Mouse (Mus musculus): ENCODE measurements around the gene Nudt2. TPM values are rescaled to one million over a fixed set of nuclear protein-coding genes. Genes with fewer than 3 reads are reported as not detected.

Nudt2 gene
- polyA plus RNA-seq, 1 experiment from 2014 or later: 82.6 TPM

DNA sequence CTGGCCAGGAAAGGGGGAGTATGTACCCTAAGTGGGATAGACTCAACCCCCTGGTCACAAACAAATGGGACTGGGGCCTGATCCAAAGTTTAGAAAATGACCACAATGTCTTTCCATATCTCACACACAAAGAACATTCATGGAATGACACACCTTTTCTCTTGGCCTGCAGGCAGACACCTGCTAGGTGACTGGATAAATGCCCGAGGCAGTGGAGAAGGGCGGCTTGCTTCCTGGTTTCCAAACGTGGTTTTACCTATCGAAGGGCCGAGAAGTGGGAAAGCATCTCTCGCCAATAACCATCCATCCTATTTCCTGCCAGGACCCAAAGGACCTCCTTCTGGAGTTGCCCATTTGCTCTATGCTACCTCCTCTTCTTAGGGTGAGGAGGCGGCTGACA is 28.0 kb downstream of the Nudt2 start:
- WGBS: 90% methylated on average over 7 of the region's 7 CpGs
- H3K9me3 ChIP-seq (ENCODE audit: control insufficient read depth, low read length): no peaks in the 10 kb centered on the region
- H3K4me1 ChIP-seq (replicated peaks; ENCODE audit: control insufficient read depth, insufficient read depth, low read length): peaks cover 4% of the 10 kb centered on the region; the same call in 1 of the 2 replicates
- H3K27me3 ChIP-seq (ENCODE audit: control insufficient read depth, insufficient read depth, low read length): peaks cover 16% of the 10 kb centered on the region
- H3K4me3 ChIP-seq (replicated peaks; ENCODE audit: low read length): no peak overlapping the region
- DNase-seq (ENCODE audit: low spot score): no peak
- H3K4me2 ChIP-seq (replicated peaks): no peak overlapping the region
- no peaks in the 10 kb centered on the region for H3K36me3 ChIP-seq (replicated peaks; ENCODE audit: control insufficient read depth, insufficient read depth)
- no peak for ATAC-seq (ENCODE audit: low FRiP score)
- H3K9ac ChIP-seq: no peak overlapping the region
- no peak overlapping the region for H3K27ac ChIP-seq

DNA sequence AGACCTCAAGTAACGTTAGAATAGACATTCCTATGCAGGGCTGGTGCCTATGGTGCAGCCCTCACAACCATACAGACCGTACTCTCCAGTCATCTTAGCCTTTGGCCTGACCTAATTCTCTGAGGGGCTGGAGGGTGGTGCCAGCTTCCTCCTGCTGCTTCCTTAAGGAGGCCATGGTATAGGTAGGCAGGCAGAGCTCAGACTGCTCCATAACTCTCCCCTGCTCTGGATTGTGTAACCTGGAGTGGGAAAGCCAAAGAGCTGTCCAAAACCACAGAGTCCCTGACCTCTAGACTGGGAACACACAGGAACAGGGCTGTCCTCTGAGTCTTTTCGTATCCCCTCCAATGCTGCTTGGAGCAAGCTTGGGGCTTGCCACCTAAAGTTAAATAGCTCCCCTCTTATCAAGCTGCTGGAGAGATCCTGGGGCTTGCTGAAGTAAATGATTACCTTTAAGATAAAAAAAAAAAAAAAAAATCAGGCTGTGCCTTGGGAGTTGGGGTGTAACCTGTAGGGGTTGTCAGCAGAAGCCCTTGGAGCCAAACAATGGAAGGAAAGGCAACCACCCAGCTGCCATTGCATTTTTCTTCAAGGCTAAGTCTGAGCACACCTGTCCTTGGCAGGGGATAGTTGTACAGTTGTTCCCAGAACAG is 28.6 kb downstream of the Nudt2 start:
- H3K27ac ChIP-seq: no peak overlapping the region
- H3K4me2 ChIP-seq (replicated peaks): no peak overlapping the region
- DNase-seq (ENCODE audit: low spot score): no peak
- no peaks in the 10 kb centered on the region for H3K36me3 ChIP-seq (replicated peaks; ENCODE audit: control insufficient read depth, insufficient read depth)
- peaks cover 8% of the 10 kb centered on the region; the same call in 1 of the 2 replicates for H3K4me1 ChIP-seq (replicated peaks; ENCODE audit: control insufficient read depth, insufficient read depth, low read length)
- H3K9ac ChIP-seq: no peak overlapping the region
- H3K9me3 ChIP-seq (ENCODE audit: control insufficient read depth, low read length): no peaks in the 10 kb centered on the region
- 70% methylated on average over 3 of the region's 3 CpGs for WGBS
- no peak for ATAC-seq (ENCODE audit: low FRiP score)
- H3K27me3 ChIP-seq (ENCODE audit: control insufficient read depth, insufficient read depth, low read length): peaks cover 23% of the 10 kb centered on the region
- no peak overlapping the region for H3K4me3 ChIP-seq (replicated peaks; ENCODE audit: low read length)

DNA sequence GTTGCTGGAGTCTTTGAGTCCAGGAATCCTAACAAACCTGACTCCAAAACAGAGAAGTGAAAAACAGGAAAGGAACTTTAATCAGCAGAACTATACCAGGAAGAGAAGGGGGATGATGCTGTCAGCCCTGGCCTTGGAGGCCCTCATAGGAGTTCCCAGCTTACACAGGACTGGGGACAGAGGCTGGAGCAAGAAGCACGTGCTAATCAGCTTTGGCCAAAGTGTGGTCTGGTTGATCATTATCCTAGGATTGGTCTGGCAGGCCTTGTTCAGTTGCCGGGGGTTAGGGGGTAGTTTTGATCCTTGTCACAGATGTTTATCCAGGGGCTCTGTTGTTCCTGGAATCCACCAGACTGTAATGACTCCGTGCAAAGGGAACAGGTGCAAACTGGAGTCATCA is 29.4 kb downstream of the Nudt2 start:
- Histone ChIP-seq H3K36me3 (replicated peaks; ENCODE audit: control insufficient read depth, insufficient read depth) (no peaks in the 10 kb centered on the region), H3K4me3 (replicated peaks; ENCODE audit: low read length) (no peak overlapping the region), H3K4me1 (replicated peaks; ENCODE audit: control insufficient read depth, insufficient read depth, low read length) (peaks cover 11% of the 10 kb centered on the region; the same call in 1 of the 2 replicates), H3K9me3 (ENCODE audit: control insufficient read depth, low read length) (no peaks in the 10 kb centered on the region), H3K9ac (no peak overlapping the region), H3K27me3 (ENCODE audit: control insufficient read depth, insufficient read depth, low read length) (peaks cover 31% of the 10 kb centered on the region), H3K27ac (no peak overlapping the region), H3K4me2 (replicated peaks) (no peak overlapping the region)
- WGBS: 42% methylated on average over 3 of the region's 3 CpGs
- no peak for ATAC-seq (ENCODE audit: low FRiP score)
- DNase-seq (ENCODE audit: low spot score): no peak

DNA sequence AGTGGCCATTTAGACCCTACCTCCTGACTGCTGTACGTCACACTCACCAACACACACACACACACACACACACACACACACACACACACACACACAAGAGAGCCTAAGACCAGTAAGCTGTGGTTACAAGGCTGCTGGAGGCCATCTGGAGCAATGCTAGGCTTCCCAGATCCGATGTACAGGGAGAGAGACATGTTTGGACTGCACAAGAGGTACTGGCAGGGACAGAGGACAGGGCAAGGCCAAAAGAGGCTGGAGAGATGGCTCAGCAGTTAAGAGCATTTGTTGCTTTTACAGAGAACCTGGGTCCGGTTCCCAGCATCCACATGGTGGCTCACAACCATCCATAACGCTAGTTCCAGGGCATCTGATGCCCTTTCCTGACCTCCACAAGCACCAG is 30.1 kb downstream of the Nudt2 start:
- Histone ChIP-seq H3K36me3 (replicated peaks; ENCODE audit: control insufficient read depth, insufficient read depth) (no peaks in the 10 kb centered on the region), H3K9ac (no peak overlapping the region), H3K4me2 (replicated peaks) (no peak overlapping the region), H3K9me3 (ENCODE audit: control insufficient read depth, low read length) (no peaks in the 10 kb centered on the region), H3K27ac (no peak overlapping the region), H3K4me1 (replicated peaks; ENCODE audit: control insufficient read depth, insufficient read depth, low read length) (peaks cover 13% of the 10 kb centered on the region; the same call in 1 of the 2 replicates), H3K27me3 (ENCODE audit: control insufficient read depth, insufficient read depth, low read length) (peaks cover 38% of the 10 kb centered on the region), H3K4me3 (replicated peaks; ENCODE audit: low read length) (no peak overlapping the region)
- 84% methylated on average over 4 of the region's 4 CpGs for WGBS
- no peak for DNase-seq (ENCODE audit: low spot score)
- ATAC-seq (ENCODE audit: low FRiP score): no peak

DNA sequence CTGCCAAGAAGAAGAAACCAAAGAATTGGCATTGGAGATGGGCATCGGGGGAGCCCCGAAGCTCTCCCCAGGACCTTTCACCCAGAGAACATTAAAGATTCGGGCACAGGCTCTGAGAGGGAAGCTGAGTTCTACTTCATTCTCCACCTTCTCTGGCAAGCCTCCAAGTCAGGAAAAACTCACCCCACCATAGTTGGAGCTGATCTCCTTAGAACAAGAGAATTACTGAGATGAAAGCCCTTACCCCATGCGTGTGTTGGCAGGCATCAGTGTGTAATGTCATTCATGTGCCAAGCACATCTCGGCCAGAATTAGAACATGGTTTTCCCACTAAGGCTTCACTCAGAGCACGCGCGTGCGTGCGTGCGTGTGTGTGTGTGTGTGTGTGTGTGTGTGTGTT is 30.9 kb downstream of the Nudt2 start:
- WGBS: 70% methylated on average over 11 of the region's 11 CpGs
- Histone ChIP-seq H3K27ac (no peak overlapping the region), H3K27me3 (ENCODE audit: control insufficient read depth, insufficient read depth, low read length) (peaks cover 45% of the 10 kb centered on the region), H3K4me2 (replicated peaks) (no peak overlapping the region), H3K4me3 (replicated peaks; ENCODE audit: low read length) (no peak overlapping the region), H3K4me1 (replicated peaks; ENCODE audit: control insufficient read depth, insufficient read depth, low read length) (peaks cover 13% of the 10 kb centered on the region; the same call in 1 of the 2 replicates), H3K9ac (no peak overlapping the region), H3K9me3 (ENCODE audit: control insufficient read depth, low read length) (no peaks in the 10 kb centered on the region), H3K36me3 (replicated peaks; ENCODE audit: control insufficient read depth, insufficient read depth) (no peaks in the 10 kb centered on the region)
- DNase-seq (ENCODE audit: low spot score): peak; percentile 52
- ATAC-seq (ENCODE audit: low FRiP score): peak; percentile 36; the same call in 1 of the 2 replicates

DNA sequence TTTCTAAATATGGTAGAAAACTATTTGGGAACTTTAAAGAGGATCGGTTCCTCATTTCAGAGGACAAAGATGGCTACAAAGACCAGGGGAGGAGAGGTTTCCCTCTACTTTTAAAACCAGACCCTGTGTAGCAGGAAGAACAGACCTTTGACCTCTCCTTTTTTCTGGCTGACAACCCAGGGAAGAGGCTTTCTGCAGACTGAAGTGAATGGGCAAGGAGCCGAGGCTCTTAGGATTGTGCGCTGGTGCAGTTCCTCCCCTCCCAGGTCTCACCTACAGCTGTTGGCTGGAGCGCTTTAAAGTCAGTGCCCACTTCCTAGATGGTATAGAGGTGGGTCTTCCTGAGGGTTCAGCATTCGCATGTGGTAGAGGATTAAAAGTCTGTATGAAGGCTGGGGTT is 32.1 kb downstream of the Nudt2 start:
- Histone ChIP-seq H3K4me2 (replicated peaks) (peak overlapping the region; percentile 52), H3K27ac (no peak overlapping the region), H3K9ac (no peak overlapping the region), H3K4me1 (replicated peaks; ENCODE audit: control insufficient read depth, insufficient read depth, low read length) (peaks cover 17% of the 10 kb centered on the region; the same call in 1 of the 2 replicates), H3K27me3 (ENCODE audit: control insufficient read depth, insufficient read depth, low read length) (peaks cover 56% of the 10 kb centered on the region), H3K4me3 (replicated peaks; ENCODE audit: low read length) (no peak overlapping the region), H3K36me3 (replicated peaks; ENCODE audit: control insufficient read depth, insufficient read depth) (no peaks in the 10 kb centered on the region), H3K9me3 (ENCODE audit: control insufficient read depth, low read length) (no peaks in the 10 kb centered on the region)
- no peak for ATAC-seq (ENCODE audit: low FRiP score)
- 42% methylated on average over 5 of the region's 5 CpGs for WGBS
- DNase-seq (ENCODE audit: low spot score): no peak

DNA sequence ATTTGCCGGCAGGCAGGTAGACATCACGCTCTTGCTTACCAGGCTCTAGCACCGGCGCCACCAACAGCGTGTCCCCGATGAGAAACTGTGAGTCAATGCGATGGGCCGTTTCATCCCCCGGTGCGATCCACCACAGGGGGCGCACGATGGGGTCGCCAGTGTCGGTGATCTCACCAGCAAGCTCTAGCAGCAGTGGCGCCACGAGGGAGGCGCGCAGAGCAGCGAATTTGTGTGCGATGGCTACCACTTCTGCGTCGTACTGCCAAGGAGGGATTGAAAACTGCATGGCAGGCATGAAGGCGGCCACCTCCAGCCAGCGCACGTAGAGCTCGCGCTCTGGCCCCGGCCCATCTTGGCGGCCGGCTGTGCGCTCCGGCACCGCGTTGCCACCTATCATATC is 32.6 kb downstream of the Nudt2 start:
- H3K27ac ChIP-seq: no peak overlapping the region
- H3K4me1 ChIP-seq (replicated peaks; ENCODE audit: control insufficient read depth, insufficient read depth, low read length): peaks cover 17% of the 10 kb centered on the region; the same call in 1 of the 2 replicates
- WGBS: 5% methylated on average over 34 of the region's 34 CpGs
- peak overlapping the region; percentile 28 for H3K4me3 ChIP-seq (replicated peaks; ENCODE audit: low read length)
- no peaks in the 10 kb centered on the region for H3K9me3 ChIP-seq (ENCODE audit: control insufficient read depth, low read length)
- peak overlapping the region; percentile 52 for H3K4me2 ChIP-seq (replicated peaks)
- no peaks in the 10 kb centered on the region for H3K36me3 ChIP-seq (replicated peaks; ENCODE audit: control insufficient read depth, insufficient read depth)
- 0 out of 2 replicates have a peak, but pooled peaks have one; percentile 3 for ATAC-seq (ENCODE audit: low FRiP score)
- peaks cover 56% of the 10 kb centered on the region for H3K27me3 ChIP-seq (ENCODE audit: control insufficient read depth, insufficient read depth, low read length)
- peak; percentile 59 for DNase-seq (ENCODE audit: low spot score)
- H3K9ac ChIP-seq: 0 out of 2 replicates have a peak overlapping the region, but pooled peaks have one; percentile 25

DNA sequence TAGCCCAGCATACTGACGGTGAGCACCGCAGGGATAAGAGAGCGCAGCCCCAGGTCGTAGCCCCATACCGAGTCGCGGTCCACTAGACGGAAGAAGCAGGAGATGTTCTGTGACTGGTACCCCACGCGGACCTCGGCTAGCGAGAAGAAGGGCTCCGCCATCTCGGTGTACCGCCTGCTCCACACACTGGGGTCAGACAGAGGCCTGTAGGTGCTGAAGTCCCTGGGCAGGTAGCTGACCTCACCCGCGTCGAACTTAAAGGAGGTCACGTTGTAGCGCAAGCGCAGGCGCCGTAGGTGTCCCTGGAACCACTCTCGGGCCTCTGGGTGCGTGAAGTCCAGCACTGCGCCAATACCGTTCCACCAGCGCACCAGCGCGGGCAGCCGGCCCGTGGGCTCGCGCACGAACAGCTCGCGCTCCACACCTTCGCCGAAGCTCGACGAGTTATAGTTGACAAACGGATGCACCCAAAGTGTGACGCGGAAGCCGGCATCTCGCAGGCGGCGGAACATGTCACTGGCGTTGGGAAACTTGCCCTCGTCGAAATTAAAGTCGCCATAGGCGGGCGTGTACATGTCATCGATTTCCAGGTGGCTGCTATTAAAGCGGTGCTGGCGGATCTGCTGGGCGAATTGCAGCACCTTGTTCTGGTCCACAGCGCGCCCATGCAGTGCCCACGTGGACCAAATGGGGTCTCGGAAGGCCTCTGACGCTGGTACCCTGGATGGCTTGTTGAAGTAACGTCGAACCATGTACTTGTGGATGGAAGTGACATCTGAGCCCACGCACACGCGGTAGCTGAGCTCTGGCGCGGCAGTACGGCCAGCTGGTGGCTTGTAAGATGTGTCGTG is 33.3 kb downstream of the Nudt2 start:
- H3K4me3 ChIP-seq (replicated peaks; ENCODE audit: low read length): peak overlapping the region; percentile 28
- 14% methylated on average over 72 of the region's 72 CpGs for WGBS
- H3K36me3 ChIP-seq (replicated peaks; ENCODE audit: control insufficient read depth, insufficient read depth): no peaks in the 10 kb centered on the region
- peaks cover 56% of the 10 kb centered on the region for H3K27me3 ChIP-seq (ENCODE audit: control insufficient read depth, insufficient read depth, low read length)
- peak overlapping the region; percentile 52 for H3K4me2 ChIP-seq (replicated peaks)
- peak overlapping the region; percentile 38; the same call in 1 of the 2 replicates for H3K9ac ChIP-seq
- H3K27ac ChIP-seq: no peak overlapping the region
- peak; percentile 1; the same call in 1 of the 2 replicates for ATAC-seq (ENCODE audit: low FRiP score)
- peaks cover 17% of the 10 kb centered on the region; the same call in 1 of the 2 replicates for H3K4me1 ChIP-seq (replicated peaks; ENCODE audit: control insufficient read depth, insufficient read depth, low read length)
- H3K9me3 ChIP-seq (ENCODE audit: control insufficient read depth, low read length): no peaks in the 10 kb centered on the region
- no peak for DNase-seq (ENCODE audit: low spot score)

DNA sequence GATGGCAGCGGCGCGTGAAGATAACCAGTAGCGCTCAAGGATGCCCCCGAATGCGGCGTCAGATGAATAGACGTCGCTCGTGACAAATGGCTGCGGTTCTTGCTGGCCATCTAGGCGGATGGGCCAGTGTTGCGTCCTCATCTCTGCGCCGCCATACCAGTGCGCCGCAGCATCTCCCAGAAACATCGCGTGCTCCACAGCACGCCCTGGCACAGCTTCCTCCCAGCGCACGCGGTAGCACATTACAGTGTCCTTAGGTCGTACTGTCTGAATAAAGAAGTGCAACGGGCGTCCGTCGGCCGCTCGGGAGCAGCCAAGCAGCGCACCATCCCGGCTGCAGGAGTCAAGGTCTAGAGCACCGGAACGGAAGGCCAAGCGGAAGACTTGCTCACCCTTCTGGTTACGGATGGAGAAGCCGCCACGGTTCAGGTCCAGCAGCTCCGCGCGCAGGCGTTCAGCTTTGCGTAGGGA is 34.0 kb downstream of the Nudt2 start:
- H3K9ac ChIP-seq: peak overlapping the region; percentile 38; the same call in 1 of the 2 replicates
- ATAC-seq (ENCODE audit: low FRiP score) (no peak), DNase-seq (ENCODE audit: low spot score) (no peak)
- no peaks in the 10 kb centered on the region for H3K36me3 ChIP-seq (replicated peaks; ENCODE audit: control insufficient read depth, insufficient read depth)
- 7% methylated on average over 43 of the region's 43 CpGs for WGBS
- peak overlapping the region; percentile 52 for H3K4me2 ChIP-seq (replicated peaks)
- H3K27ac ChIP-seq: no peak overlapping the region
- H3K4me3 ChIP-seq (replicated peaks; ENCODE audit: low read length): peak overlapping the region; percentile 28
- H3K9me3 ChIP-seq (ENCODE audit: control insufficient read depth, low read length): no peaks in the 10 kb centered on the region
- peaks cover 56% of the 10 kb centered on the region for H3K27me3 ChIP-seq (ENCODE audit: control insufficient read depth, insufficient read depth, low read length)
- peaks cover 17% of the 10 kb centered on the region; the same call in 1 of the 2 replicates for H3K4me1 ChIP-seq (replicated peaks; ENCODE audit: control insufficient read depth, insufficient read depth, low read length)
